Mouse (Mus musculus) WW6 (cell line): Measurements from ENCODE around the gene Ahdc1.

Experiments used
- DNase-seq: peaks from one replicate; pipeline ENCODE4 v3.0.0-alpha.2; 2013; ENCODE audit warnings: low read depth, low spot score

The Ahdc1 gene

DNA sequence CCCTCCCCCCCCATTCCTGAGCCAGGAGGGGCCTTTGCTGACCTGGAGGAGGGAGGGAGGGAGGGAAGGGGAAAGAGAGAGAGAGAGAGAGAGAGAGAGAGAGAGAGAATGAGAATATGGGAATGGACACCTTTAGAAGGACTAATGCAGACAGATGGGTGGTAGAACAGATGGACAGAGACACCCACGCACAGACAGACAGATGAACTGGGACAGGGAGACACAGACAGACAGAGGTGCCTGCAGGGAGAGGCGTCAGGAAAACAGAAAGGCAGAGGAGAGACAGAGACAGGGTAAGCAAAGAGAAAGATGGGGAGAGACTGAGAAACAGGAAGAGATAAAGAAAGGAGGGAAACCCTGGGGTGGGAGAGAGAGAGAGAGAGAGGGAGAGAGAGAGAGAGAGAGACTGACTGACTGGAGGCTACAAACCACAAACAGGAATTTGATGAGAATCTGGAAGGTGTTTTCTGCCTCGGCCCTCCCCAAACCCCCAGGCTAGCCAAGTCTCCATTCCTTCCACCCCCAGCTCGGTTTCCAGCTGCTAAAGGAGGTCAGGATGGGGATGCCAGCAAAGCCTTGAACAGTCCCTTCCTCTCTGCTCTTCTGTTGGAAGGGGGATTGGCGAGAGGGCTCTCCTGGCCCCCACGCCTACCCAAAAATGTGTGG is 6.7 kb downstream of the Ahdc1 start:
- no peak for DNase-seq

DNA sequence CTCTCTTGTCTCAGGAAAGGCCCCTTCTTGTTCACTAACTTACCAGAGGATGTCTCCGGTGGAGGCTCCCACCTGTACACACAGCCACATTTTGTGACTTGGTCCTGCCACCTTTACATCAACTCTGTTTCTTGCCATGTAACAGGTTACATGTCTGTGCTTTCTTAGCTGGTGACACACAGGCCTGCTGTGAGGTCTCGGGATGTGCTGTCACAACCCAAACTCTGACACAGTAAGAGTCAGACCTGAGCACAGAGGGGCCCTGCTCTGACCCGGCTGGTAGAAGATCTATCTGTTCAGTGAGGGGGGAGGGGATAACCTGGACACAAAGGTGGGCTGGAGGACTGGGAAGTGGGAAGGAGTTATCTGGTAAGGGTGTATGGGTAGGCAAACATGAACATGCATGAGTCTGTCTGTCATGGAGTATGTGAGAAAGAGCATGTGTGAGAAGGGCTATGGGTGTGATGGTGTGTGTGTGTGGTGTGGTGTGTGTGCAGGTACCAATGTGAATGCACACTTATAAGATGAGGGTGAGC is 7.3 kb downstream of the Ahdc1 start:
- DNase-seq, result no peak

DNA sequence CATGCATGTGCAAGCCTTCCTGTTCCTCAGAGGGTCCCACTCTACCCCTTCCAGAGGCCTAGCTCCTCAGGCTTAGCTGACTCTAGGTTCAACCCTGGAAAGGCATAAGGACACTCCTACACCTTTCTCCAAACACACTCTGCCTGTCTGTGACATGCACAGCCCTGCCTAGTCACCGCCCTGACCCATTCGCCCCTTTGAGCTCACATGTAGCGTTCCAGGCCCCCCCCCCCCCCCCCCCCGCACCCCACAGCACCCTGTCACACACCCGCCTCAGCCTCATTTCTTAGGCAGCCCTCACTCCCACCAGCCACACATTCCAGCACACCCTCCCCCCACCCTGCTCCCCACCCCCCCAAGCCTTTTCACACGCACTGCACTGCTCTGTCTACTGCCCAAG is 9.7 kb downstream of the Ahdc1 start:
- DNase-seq, result no peak

DNA sequence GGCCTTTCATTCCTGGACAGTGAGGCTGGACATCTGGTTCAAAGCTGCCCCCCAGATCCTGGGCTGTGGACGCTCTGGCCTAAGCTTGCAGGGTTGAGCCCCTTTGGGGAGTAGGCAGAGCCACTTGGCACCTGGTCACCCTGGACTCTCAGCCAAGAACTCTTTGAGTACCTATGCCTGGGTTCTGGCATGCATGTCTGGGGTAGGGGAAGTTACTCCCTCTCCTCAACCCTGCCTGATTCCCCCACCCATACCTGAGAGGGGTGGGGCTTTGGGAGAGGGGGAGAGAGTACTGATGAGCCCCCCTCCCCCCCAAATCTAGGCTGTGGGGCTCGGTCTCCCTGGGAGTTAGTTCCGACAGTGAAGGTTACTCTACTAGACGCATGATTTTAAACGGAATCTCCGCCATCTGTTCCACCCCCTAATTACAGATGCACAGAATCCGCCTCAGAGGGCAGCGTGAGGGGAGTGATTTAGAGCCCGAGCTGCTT is 10.2 kb downstream of the Ahdc1 start:
- DNase-seq, result no peak

DNA sequence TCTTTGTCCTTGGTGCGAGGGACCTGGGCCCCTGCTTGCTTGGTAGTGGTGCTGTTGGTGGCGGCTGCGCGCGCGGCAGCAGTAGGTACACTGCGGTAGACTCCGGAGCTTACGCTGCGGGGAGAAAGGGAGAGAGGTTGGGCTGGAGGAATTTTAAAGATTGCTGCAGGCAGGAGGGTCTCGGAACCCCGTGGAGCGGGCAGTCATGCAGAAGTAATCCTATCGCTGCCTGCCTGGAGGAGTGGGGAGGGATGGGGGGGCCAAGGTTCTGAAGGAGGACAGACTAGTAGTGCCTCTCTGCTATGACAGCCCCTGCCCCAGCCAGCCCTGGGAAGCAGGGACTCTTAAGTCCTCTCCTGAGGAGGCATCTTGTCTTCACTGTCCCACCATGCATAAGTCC is 11.2 kb downstream of the Ahdc1 start:
- DNase-seq, result no peak

DNA sequence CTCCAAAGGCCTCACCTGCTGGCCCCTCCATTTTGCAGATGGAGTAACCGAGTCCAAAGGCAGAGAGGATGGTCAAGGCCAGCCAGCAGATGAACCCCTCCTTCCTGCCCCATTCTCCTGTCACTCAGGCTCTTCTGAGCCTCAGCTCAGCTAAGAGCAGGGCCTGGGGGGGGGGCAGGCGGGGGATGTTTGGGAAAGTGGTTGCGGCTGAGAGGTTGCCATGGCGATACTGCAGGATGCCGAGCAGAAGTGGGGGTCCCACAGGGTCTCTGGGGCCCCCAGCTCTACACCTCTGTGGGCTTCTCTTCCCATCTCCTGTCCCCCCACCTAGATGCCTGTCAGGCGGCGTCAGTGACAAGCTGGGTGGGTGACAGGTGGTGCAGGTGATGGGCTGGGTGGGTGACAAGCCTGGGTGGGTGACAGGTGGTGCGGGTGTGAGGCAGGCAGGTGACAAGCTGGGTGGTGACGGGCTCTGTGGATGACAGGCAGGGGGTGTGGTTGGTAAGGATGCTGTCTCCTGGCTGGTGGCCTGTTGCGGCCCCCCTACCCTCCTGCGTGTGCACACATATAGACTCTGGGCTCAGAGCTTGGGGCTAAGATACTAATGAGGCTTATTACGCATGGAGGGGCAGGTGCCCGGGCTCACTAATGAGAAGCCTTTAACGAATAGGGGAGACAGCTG is 12.0 kb downstream of the Ahdc1 start:
- DNase-seq, result no peak

DNA sequence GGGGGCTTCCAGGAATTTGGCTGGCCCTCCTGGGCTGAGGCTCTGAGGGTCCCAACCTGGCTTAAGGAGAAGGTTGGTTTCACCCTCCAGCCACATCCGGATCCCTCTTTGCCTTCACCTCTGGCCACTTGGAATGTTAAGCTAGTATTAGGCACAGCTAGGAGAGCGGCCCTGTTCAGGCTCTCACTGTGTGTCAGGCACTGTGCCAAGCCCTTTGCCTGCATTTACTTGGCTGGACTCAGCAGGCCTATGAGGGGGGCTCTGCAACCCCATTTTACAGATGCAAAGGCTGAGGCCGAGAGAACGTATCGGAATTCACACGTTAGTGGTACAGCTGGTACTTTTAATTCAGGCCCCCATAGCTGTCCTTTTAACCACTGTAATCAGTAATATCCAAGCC is 12.6 kb downstream of the Ahdc1 start:
- DNase-seq, result no peak

DNA sequence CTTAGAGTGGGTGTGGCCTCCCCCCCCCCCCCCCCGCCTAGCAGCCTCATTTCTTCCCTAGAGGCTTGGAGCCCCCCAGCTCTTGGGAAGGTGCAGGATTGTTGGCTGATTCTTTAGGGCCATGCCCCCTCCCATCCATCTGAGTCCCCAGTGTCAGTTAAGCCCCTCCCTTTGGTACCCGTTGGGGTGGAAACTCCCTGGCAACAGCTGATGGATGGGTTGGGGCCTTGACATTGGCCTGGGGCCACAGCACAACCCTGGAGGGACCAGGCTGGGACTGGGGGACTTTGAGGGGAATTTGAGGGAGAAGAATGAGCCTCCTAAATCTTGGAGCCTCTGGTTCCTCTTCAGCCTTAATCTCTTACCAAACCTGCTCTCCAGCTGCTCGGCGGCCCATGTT is 13.3 kb downstream of the Ahdc1 start:
- DNase-seq, result no peak

DNA sequence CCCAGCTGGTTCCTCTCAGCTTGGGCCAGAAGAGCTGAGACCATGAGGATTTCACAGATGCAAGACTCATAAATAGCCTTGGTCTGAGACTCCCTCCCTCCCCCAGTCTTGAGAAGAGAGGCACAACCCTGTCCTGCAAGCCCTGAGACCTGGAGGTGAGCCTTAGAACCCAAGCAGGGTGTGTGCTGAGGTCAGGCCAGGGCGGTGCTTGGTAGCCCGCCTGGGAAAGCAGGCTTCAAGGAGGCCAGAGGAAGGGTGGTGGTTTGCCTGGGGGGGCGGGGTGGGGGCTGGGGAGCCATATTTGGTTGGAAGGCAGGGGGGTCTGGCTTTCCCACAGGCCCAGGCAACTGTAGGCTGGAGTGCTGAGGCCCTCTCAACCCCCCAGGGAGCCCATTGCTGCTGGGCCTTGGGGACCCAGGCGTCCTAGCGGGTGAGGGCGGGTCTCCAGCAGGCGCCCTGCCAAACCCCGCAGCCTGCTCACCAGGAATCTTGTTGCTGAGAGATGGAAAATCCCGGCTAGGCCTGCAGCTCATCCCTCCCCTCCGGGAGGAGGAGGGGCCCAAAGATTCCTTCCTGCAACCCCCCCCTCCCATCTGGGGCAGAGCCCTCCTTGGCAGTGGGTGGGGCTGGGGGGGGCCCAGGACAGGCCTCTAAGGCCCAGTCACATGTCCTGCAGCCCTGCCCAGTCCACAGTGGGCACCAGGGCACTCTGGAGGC is 14.1 kb downstream of the Ahdc1 start:
- DNase-seq, result no peak

DNA sequence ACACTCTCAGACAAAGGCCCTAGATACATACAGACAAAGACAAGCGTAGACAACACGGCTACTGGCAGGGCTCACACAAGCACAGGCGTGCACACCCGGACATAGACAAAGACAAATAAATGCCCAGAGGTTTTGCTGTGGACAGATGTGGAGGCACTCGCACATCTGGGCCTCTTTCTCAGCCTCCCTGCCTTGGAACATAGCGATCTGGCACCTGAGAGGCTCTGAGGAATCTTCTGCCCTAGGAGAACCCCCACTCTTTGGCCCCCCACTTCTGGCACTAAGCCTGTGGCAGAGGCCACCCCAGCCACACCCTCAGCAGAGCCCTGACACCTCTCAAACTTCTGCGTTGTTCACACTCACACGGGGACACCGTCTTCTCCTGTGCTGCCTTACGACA is 15.2 kb downstream of the Ahdc1 start:
- no peak for DNase-seq

DNA sequence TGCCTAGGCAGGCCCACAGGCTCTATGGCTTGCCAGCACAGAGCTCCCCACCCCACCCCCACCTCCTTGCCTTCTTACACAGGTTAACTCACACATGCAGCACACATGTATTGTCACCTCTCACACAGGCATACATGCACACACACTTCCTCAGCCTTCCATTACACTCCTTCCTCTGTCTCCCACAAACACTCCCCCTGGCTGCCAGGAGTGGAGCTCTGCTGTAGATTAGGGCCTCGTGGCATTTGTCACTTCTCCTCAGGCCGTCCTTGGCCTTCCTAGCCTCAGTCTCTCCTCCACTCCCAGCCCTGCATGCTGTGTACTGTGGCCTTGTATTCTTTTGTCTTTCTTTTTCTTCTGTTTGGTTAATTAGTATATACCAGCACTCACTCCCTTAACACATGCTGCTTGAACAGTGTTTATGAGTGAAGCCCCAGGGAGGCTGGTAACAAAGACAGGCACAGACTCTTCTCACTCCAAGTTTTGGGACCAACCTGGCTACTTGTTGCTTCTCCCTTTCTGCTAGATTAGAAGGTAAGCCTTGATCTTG is 15.8 kb downstream of the Ahdc1 start:
- no peak for DNase-seq

DNA sequence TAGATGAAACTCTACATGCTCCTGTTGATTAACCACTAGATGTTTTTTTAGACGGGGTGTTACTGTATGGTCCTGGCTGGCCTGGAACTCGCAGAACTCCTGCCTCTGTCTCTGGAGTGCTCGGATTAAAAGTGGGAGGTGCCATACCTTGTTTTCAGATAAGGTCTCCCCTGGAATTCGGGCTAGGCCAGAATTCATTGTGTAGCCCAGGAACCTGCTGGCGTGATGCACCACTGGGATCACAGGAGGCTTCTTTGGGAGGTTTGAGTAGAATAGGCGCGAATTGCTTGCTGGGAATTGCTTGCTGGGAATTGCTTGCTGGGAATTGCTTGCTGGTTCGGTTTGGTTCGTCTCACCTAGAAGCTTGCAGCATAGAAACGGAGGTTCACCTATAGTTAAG is 16.7 kb downstream of the Ahdc1 start:
- no peak for DNase-seq

DNA sequence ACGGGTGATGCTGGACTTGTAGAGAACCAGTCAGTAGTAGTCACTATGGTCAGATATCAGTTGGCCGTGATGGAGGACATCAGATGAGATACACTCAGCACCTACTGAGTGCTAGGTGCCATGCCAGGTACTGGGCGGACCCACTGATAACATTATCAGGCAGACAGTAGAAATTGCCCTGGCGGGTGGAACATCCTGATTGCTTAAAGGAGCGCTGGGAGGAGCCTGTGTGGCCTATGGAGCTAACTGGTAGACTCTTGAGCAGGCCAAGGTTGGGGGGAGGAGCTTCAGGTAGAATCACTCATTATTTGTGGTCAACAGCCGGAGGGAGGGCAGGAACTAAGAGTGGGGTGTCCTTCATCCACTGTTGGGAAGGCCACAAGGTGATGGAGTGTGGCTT is 17.1 kb downstream of the Ahdc1 start:
- no peak for DNase-seq

DNA sequence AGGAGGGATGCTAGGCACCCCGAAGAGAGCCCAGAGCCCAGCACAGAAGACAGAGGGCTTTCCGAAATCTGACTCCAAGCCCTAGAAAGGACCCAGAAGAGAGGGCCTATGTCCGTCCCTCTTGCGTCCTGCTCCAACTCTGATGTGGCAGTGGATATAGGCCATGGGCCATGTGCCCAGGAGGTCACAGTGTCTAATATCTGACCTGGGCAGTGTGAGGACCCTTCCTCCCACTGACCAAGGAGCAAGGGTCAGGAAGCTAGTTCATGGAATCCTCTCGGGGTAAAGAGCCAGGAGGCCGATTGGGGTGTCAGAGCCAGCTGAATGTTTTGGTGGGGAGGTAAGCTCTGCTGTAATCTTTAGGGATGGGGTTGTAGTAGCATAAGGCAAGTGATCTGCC is 17.8 kb downstream of the Ahdc1 start:
- DNase-seq, result no peak

DNA sequence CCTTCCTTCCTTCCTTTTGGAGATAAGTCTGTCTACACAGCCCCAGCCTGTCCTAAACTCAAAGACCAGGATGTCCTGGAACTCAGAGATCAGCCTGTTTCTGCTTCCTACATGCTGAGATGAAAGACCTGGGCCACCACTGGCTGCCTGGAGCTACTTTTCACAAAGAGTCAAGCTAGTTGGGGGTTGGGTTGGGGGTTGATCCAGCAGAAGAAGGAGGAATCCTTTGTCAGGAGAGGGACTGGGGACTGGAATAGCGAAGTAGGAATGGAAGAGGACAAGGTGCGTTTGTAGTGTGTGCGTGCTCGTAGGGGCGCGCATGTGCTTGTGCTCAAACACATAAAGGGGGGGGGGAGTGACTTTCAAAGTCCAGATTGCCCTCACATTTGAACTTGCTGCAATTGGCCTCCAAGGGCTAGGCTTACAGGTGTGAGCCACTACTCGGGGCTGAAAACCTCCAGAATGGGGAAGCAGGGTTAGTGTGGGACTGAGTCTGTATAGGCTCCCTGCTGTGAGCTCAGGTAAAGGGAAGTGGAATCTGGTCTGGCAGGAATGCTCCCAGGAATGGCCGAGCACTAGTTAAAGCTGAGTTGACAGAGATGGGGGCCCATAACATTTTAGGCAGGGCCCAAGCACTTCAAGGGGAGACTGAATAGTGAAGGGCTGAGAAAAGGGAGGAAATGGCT is 21.5 kb downstream of the Ahdc1 start:
- no peak for DNase-seq

DNA sequence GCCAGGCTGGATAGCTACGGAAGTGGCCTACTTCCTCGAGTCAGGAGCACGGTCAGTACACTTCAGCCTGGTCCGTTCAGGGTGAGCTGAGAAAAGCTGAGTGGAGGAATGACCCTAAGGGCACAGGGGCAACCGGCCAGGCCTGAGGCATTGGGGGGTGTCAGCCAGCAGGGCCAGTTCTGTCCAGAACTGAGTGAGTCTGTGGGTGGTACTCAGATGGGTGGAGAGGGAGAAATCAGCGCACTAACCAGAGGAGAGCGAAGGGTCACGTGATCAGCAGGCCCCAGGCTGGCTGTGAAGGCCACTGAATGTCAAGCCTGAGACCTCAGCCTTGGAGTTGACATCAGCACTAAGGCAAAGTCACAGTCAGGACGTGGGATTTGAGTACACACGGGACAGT is 23.4 kb downstream of the Ahdc1 start:
- DNase-seq, result no peak

DNA sequence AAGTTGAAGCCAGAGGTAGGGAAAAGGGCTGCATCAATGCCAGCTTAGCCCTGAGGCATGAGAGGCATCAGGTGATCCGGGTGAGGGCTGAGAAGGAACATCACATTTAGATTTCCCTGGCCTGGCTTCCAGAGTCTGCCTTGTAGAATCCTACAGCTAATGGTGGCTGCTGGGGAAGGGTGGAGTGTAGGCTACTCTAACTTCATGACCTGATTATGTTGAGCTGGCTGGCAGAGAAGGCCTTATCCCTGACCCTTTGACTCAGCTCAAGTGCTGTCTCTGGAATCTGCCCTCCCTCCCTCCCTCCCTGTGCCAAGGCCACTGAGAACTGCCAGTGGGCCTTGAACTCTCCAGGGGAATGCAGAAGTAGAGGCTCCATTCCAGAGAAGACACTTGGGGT is 24.4 kb downstream of the Ahdc1 start:
- DNase-seq, result no peak

DNA sequence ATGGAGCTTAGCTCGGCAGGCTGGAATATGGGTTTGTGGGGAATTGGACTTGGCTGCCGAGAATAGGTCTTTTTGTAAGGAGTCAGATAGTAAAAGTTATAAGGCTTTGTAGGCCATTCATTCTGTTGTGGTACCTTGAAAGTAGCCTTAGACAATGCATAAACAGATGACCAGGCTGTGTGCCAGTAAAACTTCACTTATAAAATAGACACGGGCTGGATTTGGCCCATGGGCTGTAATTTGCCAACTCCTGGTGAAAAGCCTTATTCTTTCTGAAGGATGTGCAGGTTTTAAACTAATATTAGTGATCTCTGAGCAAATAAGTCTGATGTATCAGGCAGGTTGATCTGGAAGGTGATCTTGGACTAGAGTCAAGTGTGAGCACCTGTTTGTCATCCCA is 24.9 kb downstream of the Ahdc1 start:
- DNase-seq, result no peak

DNA sequence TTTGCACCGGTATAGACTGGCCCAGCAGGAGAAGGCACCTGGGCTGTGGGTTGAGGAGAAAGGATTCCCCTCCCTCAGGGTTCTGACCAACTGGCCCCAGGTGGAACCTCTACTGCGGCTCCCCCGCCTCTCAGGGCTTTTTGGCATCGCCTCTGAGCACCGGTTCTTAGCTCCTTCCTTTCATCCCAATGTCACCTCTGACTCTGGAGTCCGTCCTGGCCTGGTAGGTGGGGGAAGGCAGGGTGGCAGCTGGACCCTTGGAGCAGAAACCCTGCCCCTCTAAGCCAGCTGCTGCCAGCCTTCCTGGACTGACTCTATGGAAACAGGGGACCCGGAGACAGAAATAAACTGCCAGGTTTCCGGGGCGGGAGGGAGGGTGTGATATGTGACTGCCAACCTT is 26.2 kb downstream of the Ahdc1 start:
- DNase-seq, result no peak

DNA sequence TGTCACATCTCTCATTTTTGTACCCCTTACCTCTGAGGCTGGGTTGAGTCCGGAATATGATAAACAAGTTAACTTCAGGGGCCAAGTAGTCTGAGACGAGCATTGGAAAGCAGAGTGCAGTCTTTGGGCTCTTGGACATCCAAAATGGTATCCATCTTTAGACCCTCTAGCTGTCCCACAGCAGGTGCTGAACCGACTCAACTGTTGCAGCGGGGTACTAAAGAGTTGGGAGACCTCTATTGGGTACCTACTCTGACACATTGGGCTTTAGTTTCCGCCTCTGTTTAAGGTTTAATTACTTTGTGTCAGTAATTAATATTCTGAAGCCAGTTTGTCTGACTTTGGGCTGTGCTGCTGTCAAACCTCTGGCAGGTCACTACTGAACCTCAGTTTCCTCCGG is 26.7 kb downstream of the Ahdc1 start:
- DNase-seq, result no peak

DNA sequence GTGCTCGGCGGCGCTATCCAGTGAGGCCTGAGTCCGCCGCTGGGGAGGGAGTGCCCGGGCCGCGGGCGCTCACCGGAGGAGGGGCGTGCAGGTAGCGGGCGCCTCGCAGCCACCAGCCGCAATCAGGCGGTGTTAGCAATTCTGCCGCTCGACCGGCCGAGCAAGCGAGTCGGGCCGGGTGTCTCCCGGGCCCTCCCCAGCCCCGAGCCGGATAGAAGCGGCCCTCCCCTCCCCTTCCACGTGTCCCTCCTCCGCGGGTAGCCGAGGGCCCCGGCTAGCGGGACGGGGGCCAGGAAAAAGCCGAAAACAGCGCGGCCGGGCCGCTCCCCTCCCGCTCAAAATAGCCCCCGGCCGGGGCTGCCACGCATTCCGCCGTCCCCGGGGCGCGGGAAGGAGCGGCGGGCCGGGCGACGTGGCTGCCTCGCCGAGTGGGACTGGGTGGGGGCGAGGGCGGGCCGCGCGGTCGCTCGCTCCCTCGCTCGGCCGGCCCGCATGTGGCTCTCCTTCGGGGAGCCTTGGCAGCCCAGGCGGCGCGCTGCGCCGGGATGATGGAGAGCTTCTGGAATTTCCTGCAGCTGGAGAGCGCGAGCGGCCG is 27.6 kb downstream of the Ahdc1 start:
- no peak for DNase-seq
